Mouse (Mus musculus): ENCODE measurements around the gene Ntm. TPM values are rescaled to one million over a fixed set of nuclear protein-coding genes. Genes with fewer than 3 reads are reported as not detected.

The Ntm gene
- polyA plus RNA-seq, 1 experiment: 0.48 TPM

DNA sequence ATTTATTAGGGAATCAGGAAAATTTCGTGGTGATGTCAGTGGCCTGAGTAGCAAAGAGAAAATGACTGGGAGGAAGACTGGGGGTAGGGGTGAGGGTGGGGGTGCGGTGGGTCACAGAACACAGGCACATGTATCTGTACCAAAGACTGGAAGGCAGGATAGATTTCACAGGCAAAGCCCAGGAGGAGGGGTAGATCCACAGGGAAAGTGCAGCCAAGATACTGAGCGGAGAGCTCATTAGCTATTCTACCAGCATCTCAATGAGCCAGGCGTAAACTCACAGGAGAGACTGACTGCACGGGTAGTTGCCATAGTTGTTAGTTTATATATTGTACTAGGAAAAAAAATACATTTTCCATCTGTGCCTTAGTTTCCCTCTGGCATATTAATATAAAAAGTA, 375.6 kb downstream of the Ntm start:
- H3K27ac ChIP-seq (replicated peaks; ENCODE audit: low read depth, low read length): no peak overlapping the region
- H3K4me3 ChIP-seq (ENCODE audit: insufficient read depth, low read depth, low read length): no peak overlapping the region
- peaks cover 5% of the 10 kb centered on the region for H3K4me1 ChIP-seq (ENCODE audit: control insufficient read depth, insufficient read depth, insufficient read length, low read length)

GRCm38 (mm10) chr9:29586381-29586770, 376.6 kb downstream of the Ntm start:
- Histone ChIP-seq H3K4me1 (ENCODE audit: control insufficient read depth, insufficient read depth, insufficient read length, low read length) (peaks cover 5% of the 10 kb centered on the region), H3K27ac (replicated peaks; ENCODE audit: low read depth, low read length) (no peak overlapping the region), H3K4me3 (ENCODE audit: insufficient read depth, low read depth, low read length) (no peak overlapping the region)

DNA sequence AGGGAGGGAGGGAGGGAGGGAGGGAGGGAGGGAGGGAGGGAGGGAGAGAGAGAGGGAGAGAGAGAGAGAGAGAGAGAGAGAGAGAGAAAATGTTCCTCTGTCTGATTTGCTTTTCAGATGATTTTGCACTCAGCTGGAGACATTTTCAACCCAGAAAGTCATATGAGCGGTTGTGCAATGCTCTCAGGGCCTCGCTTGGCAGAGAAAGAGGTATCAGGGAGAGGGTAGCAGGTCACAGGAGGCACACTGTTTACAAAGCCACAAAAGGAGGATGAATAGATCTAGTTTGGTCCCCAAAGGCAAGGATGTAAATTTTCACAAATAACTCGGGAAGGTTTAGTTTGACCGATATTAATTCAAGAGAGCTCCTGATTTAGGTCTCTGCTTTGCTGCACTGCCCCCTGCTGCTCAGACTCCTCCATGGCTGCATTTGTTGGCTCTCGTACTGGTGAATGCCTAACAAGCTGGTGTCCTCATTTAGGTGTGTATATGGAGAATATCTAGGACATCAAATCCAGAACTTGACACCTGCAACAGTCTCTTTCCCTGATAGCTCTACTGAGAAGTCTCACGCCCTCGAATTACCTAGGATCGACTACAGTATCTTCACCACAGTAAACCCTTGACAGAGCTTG, 377.1 kb downstream of the Ntm start:
- Histone ChIP-seq H3K4me3 (ENCODE audit: insufficient read depth, low read depth, low read length) (no peak overlapping the region), H3K4me1 (ENCODE audit: control insufficient read depth, insufficient read depth, insufficient read length, low read length) (peaks cover 5% of the 10 kb centered on the region), H3K27ac (replicated peaks; ENCODE audit: low read depth, low read length) (no peak overlapping the region)

DNA sequence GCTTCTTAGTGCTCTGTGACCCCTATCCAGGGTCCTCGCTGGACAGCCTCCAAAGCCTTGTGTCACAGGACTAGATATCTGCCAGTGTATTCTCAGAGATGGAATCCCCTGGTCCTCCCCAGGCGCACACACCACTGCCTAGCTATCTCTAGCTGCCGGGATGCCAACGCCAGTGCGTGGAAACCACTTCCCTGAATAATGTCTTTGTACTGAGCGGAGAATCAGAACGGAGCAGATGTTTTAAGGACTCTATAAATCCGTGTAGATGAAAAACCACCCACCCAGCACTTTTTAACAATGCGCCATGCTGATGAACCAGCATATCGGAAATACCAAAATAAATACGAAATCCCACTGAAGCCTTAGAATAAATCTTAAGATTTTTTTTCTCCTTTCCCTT, 384.7 kb downstream of the Ntm start:
- H3K4me3 ChIP-seq (ENCODE audit: insufficient read depth, low read depth, low read length): no peak overlapping the region
- no peaks in the 10 kb centered on the region for H3K4me1 ChIP-seq (ENCODE audit: control insufficient read depth, insufficient read depth, insufficient read length, low read length)
- no peak overlapping the region for H3K27ac ChIP-seq (replicated peaks; ENCODE audit: low read depth, low read length)

DNA sequence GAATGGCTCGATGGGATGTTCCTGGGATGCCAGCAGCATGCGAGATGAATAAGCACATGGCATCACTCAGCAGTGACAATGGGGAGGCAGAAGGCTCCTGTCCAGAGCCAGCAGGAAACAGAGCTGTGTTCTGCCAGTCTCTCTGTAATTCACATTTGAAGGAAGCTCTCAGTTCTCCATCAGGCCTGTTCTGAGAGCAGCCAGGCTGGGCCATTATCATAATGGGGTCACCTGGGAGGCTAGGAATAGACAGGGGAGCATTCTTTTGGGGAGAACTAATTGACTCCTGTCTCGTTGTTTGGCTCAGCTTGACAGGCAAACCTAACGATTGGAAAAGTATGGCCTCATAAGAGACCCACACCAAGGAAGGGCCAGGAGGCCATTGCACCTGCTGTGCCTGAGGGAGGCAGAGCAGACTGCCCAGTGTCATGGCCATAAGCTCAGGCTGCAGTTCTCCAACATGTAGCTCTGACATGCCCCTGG, 386.8 kb downstream of the Ntm start:
- no peak overlapping the region for H3K27ac ChIP-seq (replicated peaks; ENCODE audit: low read depth, low read length)
- H3K4me3 ChIP-seq (ENCODE audit: insufficient read depth, low read depth, low read length): no peak overlapping the region
- H3K4me1 ChIP-seq (ENCODE audit: control insufficient read depth, insufficient read depth, insufficient read length, low read length): no peaks in the 10 kb centered on the region

GRCm38 (mm10) chr9:29574548-29574947, 388.4 kb downstream of the Ntm start:
- Histone ChIP-seq H3K27ac (replicated peaks; ENCODE audit: low read depth, low read length) (no peak overlapping the region), H3K4me1 (ENCODE audit: control insufficient read depth, insufficient read depth, insufficient read length, low read length) (no peaks in the 10 kb centered on the region), H3K4me3 (ENCODE audit: insufficient read depth, low read depth, low read length) (no peak overlapping the region)

GRCm38 (mm10) chr9:29568571-29568970, 394.4 kb downstream of the Ntm start:
- Histone ChIP-seq H3K4me1 (ENCODE audit: control insufficient read depth, insufficient read depth, insufficient read length, low read length) (no peaks in the 10 kb centered on the region), H3K4me3 (ENCODE audit: insufficient read depth, low read depth, low read length) (no peak overlapping the region), H3K27ac (replicated peaks; ENCODE audit: low read depth, low read length) (no peak overlapping the region)

DNA sequence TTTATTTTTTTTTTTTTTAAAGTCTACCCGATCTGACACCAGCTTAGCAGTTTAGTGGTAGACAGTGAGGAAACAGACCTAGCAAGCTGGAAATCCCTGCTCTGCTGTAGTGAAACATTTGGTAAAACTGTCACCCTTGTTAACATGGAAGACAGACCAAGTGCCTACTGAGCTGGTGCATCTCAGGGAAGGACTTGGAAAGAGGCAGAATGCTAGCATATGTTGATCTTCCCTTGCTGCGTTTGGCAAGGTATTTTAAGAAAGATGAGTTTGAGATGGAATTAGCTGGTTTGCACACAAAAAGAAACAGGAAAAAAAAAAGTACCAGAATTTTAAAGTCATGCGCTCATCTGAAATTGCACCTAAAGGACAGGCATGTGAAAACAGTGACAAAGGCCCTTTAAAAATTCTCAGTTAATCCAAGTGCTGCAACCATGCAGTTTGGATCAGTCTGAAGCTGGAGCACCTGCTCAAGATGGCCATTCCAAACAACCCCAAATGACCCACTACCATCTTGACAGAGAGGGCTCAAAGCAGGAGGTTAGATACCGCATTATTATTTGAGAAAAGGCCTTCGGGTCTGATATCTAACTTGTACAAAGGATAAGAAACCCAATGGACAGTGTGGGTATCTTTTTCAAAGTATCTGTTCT, 400.4 kb downstream of the Ntm start:
- no peak overlapping the region for H3K27ac ChIP-seq (replicated peaks; ENCODE audit: low read depth, low read length)
- H3K4me1 ChIP-seq (ENCODE audit: control insufficient read depth, insufficient read depth, insufficient read length, low read length): no peaks in the 10 kb centered on the region

GRCm38 (mm10) chr9:29558915-29559314, 404.0 kb downstream of the Ntm start:
- no peaks in the 10 kb centered on the region for H3K4me1 ChIP-seq (ENCODE audit: control insufficient read depth, insufficient read depth, insufficient read length, low read length)
- H3K27ac ChIP-seq (replicated peaks; ENCODE audit: low read depth, low read length): no peak overlapping the region
- no peak overlapping the region for H3K4me3 ChIP-seq (ENCODE audit: insufficient read depth, low read depth, low read length)

More for the DNA sequence above, 400.4 kb downstream of the Ntm start:
- no peak overlapping the region for H3K4me3 ChIP-seq (ENCODE audit: insufficient read depth, low read depth, low read length)

DNA sequence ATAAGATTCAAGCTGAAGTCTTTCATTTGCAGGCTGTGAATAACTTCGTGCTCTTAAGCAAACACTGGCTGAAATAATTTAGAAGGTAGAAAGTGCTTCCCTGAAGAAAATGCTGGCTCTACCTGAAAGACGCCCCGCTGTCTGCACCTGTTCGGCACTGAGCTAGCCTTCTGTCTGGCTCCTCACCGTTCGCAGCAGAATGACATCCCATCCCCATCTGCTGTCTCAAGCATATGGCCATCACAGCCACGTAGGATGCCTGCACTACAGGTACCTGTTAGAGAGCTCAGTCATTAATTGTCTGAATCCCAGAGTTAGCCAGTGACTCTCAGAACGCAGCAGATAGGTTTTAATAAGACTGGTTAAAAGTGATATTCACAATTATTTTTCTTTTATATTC, 412.4 kb downstream of the Ntm start:
- Histone ChIP-seq H3K4me3 (ENCODE audit: insufficient read depth, low read depth, low read length) (no peak overlapping the region), H3K27ac (replicated peaks; ENCODE audit: low read depth, low read length) (no peak overlapping the region), H3K4me1 (ENCODE audit: control insufficient read depth, insufficient read depth, insufficient read length, low read length) (no peaks in the 10 kb centered on the region)

DNA sequence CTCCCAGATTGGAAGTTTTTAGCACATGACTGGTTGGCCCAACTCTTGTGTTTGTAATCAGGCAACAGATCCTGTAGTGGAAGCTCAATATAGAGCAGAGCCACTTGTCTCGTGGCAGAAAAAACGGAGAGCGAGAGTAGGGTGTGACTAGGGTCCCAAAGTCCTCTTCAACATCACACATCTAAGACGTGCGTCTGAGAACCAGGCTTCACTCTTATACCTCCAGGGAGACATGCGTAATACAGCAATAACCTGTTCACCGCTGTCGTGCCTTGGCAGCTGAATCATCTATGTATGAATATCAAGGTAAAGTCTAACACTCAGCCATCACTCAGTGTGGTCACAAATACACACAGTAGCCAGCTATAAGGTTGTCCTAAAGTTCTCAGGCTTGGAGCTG, 412.8 kb downstream of the Ntm start:
- no peaks in the 10 kb centered on the region for H3K4me1 ChIP-seq (ENCODE audit: control insufficient read depth, insufficient read depth, insufficient read length, low read length)
- H3K4me3 ChIP-seq (ENCODE audit: insufficient read depth, low read depth, low read length): no peak overlapping the region
- H3K27ac ChIP-seq (replicated peaks; ENCODE audit: low read depth, low read length): no peak overlapping the region

GRCm38 (mm10) chr9:29536415-29536814, 426.5 kb downstream of the Ntm start:
- Histone ChIP-seq H3K27ac (replicated peaks; ENCODE audit: low read depth, low read length) (no peak overlapping the region), H3K4me3 (ENCODE audit: insufficient read depth, low read depth, low read length) (no peak overlapping the region), H3K4me1 (ENCODE audit: control insufficient read depth, insufficient read depth, insufficient read length, low read length) (no peaks in the 10 kb centered on the region)

GRCm38 (mm10) chr9:29534773-29535172, 428.2 kb downstream of the Ntm start:
- H3K4me3 ChIP-seq (ENCODE audit: insufficient read depth, low read depth, low read length): no peak overlapping the region
- H3K27ac ChIP-seq (replicated peaks; ENCODE audit: low read depth, low read length): no peak overlapping the region
- H3K4me1 ChIP-seq (ENCODE audit: control insufficient read depth, insufficient read depth, insufficient read length, low read length): no peaks in the 10 kb centered on the region

GRCm38 (mm10) chr9:29534304-29534703, 428.6 kb downstream of the Ntm start:
- H3K4me1 ChIP-seq (ENCODE audit: control insufficient read depth, insufficient read depth, insufficient read length, low read length): no peaks in the 10 kb centered on the region
- H3K27ac ChIP-seq (replicated peaks; ENCODE audit: low read depth, low read length): no peak overlapping the region
- no peak overlapping the region for H3K4me3 ChIP-seq (ENCODE audit: insufficient read depth, low read depth, low read length)

DNA sequence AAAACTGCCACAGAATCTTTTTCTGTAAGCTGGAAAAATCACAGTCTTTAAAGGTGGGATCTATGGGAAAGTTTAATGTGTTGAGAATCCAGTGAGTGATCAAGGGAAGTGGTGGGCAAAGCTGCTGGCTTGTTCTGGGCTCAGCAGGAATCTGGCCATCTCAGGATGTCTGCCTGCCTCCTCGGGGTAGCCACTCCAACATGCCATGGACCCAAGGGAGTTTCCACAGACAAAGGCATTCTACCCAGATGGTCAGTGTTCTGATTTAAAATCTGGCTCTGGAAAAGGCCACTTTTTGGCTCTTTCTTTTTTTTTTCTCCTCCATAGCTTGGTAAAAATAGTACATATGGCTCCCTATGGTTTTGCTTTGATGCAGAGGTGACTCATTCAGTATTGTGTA, 429.4 kb downstream of the Ntm start:
- Histone ChIP-seq H3K4me1 (ENCODE audit: control insufficient read depth, insufficient read depth, insufficient read length, low read length) (no peaks in the 10 kb centered on the region), H3K27ac (replicated peaks; ENCODE audit: low read depth, low read length) (no peak overlapping the region), H3K4me3 (ENCODE audit: insufficient read depth, low read depth, low read length) (no peak overlapping the region)
